Mouse (Mus musculus) liver, embryonic 14 days (tissue): ENCODE data around the gene Olfr1179. TPM values are rescaled to one million over a fixed set of nuclear protein-coding genes. Genes with fewer than 3 reads are reported as not detected.

Experiments used
- polyA plus RNA-seq: library from polyadenylated mRNA; depleted of rRNA; stranded (reverse); fragments of >200 nt; gene quantifications from 2 replicates; pipeline ENCODE4 v1.2.3, GENCODE M21; 2012; rRNA removed

The Olfr1179 gene
- not detected in 2 replicates for polyA plus RNA-seq

DNA sequence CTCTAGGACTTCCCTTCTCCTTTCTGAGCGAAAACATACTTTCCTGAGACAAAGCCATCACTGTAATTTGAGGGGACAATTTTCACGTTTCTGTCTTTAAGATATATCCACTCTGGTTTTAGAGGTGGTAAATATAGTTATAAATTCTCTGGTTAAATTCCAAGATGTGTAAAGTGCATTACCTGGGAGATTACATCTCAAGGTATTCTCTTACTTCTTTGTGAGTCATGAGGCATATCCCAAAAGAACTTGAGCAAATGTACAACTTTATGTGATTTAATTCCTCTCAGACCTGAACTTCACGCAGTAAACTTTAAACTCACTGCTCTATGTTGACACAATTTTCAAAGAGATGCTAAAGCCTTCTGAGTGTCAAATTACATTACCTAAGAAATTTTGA is at the start of gene Olfr1179:
TSS of gene Olfr1179 (minus strand) at position 101 of the 400 bp plus-strand sequence.

GRCm38 (mm10) chr2:88454567-88454966 is 48.3 kb upstream of the Olfr1179 start, which contains the start of gene Olfr1183:
Olfr1183 (plus strand) TSS chr2:88454867.

DNA sequence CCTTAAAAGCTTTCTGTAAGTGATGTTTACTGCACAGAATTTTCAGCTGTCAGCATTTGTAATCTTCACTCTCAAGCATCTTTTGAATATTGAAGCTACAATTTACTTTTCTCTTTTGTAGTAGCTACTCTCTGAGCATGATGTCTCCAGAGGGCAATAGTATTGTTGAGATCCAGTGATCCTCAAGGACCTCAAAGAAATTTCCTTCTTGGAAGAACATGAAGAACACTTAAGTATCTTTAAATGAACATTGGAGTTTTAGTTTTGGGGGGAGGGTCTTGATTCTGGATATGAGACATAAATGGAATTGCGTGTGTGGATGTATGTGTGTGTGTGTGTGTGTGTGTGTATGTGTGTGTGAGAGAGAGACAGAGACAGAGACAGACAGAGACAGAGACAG is 42.8 kb upstream of the Olfr1179 start, which contains the start of gene Gm13757:
TSS of gene Gm13757 (minus strand) at position 101 of the 400 bp plus-strand sequence.

DNA sequence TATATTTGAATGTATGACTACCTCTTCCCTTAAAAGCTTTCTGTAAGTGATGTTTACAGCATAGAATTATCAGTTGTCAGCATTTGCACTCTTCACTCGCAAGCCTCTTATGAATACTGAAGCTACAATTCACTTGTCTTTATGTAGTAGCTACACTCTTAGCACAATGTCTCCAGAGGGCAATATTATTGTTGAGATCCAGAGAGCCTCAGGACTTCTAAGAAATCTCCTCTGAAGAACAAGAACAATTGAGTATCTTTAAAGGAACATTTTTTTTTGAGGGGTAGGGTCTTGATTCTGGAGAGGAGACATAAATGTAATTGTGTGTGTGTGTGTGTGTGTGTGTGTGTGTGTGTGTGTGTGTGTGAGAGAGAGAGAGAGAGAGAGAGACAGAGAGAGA is 19.8 kb upstream of the Olfr1179 start, which contains the start of gene Olfr1181:
TSS of gene Olfr1181 (minus strand) at position 101 of the 400 bp plus-strand sequence.

GRCm38 (mm10) chr2:88419051-88419450 is 12.8 kb upstream of the Olfr1179 start, which contains the start of gene Olfr1180:
Olfr1180 (minus strand) TSS chr2:88419151.

DNA sequence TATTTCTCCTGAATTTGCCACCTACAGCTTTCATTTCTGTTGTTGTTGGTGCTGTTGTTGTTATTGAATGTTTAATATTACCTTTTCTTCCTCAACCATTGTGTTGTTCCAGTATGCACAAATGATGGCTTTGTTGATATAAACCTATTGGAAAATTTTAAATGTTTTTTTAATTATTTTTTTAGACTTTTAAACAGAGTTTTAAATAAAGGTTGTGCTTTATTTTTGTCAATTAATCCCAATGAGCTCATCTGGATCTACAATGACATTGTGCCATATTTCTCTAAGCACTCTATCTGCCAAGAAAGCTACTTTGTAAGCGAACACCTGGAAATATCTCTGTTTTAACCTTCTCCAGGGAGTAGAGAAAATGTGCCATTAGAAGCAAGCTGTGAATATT is 19.5 kb downstream of the Olfr1179 start, which contains the start of gene Olfr1178:
TSS of gene Olfr1178 (plus strand) at position 301 of the 400 bp plus-strand sequence.

Other genes with a start within 250 kb of the Olfr1179 start
- not detected in 2 replicates for gene Olfr1168, start 224.6 kb downstream of the Olfr1179 start, polyA plus RNA-seq
- gene Olfr1170, start 178.1 kb downstream of the Olfr1179 start, polyA plus RNA-seq: not detected in 2 replicates
- not detected in 2 replicates for gene Olfr1173, start 126.6 kb downstream of the Olfr1179 start, polyA plus RNA-seq
- gene Olfr1174-ps, start 91.3 kb downstream of the Olfr1179 start, polyA plus RNA-seq: not detected in 2 replicates
- not detected in 2 replicates for gene Olfr1175-ps, start 79.2 kb downstream of the Olfr1179 start, polyA plus RNA-seq
- not detected in 2 replicates for gene Olfr1176, start 69.7 kb downstream of the Olfr1179 start, polyA plus RNA-seq
- gene Olfr1177-ps, start 60.0 kb downstream of the Olfr1179 start, polyA plus RNA-seq: not detected in 2 replicates
- not detected in 2 replicates for gene Olfr1178, start 19.4 kb downstream of the Olfr1179 start, polyA plus RNA-seq
- not detected in 2 replicates for gene Olfr1180, start 12.7 kb upstream of the Olfr1179 start, polyA plus RNA-seq
- not detected in 2 replicates for gene Olfr1181, start 19.7 kb upstream of the Olfr1179 start, polyA plus RNA-seq
- not detected in 2 replicates for gene Gm13757, start 42.7 kb upstream of the Olfr1179 start, polyA plus RNA-seq
- not detected in 2 replicates for gene Olfr1183, start 48.4 kb upstream of the Olfr1179 start, polyA plus RNA-seq
- not detected in 2 replicates for gene Olfr1184, start 77.1 kb upstream of the Olfr1179 start, polyA plus RNA-seq
- not detected in 2 replicates for gene Olfr1185-ps1, start 86.9 kb upstream of the Olfr1179 start, polyA plus RNA-seq
- not detected in 2 replicates for gene Olfr1186, start 112.1 kb upstream of the Olfr1179 start, polyA plus RNA-seq
- gene Olfr1188, start 150.5 kb upstream of the Olfr1179 start, polyA plus RNA-seq: not detected in 2 replicates
- not detected in 2 replicates for gene Olfr1189, start 180.0 kb upstream of the Olfr1179 start, polyA plus RNA-seq
- gene Olfr1191-ps1, start 234.1 kb upstream of the Olfr1179 start, polyA plus RNA-seq: not detected in 2 replicates
- gene Olfr1192-ps1, start 242.1 kb upstream of the Olfr1179 start, polyA plus RNA-seq: not detected in 2 replicates